Mouse (Mus musculus): ENCODE measurements around the gene Efemp1.

Gene Efemp1

DNA sequence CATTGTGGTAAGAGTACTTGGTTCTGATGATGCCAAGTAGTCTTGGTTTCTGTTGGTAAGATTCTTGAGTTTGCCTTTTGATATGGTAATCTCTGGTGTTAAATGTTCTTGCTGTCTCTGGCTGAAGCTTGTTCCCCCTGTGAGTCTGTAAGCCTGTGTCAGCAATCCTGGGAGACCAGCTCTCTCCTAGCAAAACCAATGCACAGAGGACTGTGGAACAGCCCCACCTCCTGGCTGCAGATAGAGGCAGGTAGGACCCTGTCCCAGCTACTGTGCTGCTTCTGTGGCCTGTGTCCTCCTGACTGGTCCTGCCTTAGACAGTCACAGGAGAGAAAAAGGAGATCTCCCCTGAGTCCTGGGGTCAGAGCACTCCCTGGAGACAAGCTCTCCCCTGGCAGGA, 81.4 kb downstream of the Efemp1 start:
- no peak for DNase-seq (ENCODE audit: low read depth, low spot score)

DNA sequence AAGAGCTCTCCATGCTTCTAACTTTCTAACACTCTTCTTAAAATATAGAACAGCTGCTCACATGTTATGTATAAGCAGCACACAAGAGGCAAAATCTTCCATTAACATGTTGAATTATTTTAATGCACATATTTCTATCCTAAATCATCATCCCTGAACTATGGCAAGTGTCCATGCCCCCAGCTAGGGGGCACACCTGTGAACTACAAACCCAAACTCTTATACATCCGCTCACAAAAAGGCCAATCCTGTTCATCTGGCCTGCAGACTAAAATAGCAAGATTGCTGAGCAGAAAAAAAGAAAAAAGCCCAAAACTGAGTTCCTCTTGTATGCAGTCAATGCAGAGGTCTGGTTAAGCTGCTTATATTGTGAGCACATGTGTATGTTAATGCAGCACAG, 86.6 kb downstream of the Efemp1 start:
- DNase-seq (ENCODE audit: low read depth, low spot score): no peak

DNA sequence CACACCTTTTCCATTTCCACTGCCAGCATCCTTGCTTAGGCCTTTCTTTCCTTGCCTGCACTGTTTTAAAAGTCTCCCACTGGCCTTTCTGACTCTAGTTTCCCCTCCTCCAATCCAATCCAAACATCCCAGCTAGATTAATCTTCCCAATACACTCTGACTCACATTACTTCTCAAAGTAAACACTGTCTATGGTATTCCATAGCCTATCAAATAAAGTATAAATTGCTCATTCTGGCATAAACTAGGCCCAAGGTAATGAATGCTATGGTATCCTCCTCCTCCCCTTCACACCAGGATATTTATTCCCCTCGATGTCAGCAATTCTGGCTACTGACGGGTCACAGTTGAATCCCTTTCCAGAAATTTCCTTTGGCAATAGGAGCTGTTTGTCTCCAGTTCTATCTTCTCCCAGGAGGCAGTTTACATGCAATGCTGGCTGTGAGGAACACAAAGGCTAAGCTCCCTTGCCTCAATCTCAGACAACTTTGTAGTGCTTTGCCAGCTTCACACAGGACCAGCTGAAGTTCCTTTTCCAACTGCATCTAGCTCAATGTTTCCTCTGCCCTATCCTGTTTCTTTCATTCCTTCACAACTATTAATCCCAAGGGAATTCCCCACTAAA, 98.7 kb downstream of the Efemp1 start:
- peak; percentile 67 for DNase-seq (ENCODE audit: low read depth, low spot score)

DNA sequence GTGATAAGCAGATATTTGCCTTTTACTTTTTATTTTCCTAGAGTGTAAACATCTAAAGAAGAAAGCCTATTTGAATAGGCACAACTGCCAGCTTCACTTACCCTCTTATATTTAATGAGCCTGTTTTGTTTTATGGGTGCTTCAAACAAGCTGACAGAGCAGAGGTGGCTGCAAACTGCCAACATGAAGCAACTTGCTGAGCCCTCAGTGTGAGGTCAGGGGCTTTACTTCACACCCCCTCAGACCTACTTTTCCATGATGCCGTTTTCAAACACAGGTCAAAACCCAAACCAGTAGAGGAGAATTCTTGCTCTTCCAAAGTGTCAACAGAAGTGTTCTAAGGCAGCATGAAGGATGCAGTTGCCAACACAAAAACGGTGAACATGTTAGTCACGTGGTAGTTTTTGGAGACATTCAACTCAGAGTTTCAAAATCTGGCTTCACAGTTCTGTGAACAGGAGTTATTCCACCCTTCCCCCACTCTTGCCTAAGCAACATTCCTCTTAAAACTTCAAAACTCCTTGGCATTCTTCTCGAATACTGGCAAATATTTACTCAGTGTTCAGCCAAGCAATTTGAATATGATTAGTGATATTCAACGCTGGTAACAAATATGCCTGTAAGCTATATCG, 101.8 kb downstream of the Efemp1 start:
- peak; percentile 39 for DNase-seq (ENCODE audit: low read depth, low spot score)

DNA sequence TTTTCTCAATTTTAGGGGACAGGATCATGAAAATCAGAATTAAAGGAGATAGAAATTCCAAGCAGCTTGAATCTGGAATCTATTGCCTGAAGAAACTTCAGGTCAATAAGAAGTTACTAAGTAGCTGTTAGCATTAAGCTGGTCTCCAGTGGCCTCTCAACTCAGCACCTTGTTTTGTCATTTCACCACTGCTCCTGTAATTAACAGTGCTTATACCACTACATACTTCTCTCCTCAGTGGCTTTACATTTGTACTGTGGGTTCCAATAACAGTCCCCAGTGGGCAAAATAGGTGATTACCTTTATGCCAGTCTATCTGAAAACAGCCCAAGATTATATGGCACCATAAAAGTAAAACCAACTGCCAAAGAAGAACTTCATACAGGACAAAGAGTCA, 102.3 kb downstream of the Efemp1 start:
- no peak for DNase-seq (ENCODE audit: low read depth, low spot score)

DNA sequence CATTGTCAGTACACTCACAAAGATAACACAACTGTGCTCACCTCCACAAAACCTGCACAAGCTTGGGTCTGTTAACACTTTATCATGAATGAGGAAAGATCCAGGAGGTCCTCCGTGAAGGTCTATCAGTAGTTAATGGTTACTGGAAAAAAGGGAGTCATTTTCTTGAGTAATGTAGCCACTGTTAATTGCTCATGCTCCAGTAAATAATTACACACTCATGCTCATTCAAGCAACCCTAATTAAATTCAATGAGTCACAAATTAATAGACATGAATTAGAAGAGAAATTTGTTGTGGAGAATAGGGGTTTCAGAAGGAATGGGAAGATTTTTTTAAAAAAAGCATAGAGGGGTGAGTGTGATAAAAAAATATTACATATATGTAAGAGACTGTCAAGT, 108.4 kb downstream of the Efemp1 start:
- DNase-seq (ENCODE audit: low read depth, low spot score): no peak
